Mouse (Mus musculus) embryonic facial prominence, embryonic 12.5 days (tissue): ENCODE results near the gene Alad. TPM values are rescaled to one million over a fixed set of nuclear protein-coding genes. Genes with fewer than 3 reads are reported as not detected.
A peak's percentile ranks its signal among the peaks of the same experiment; 100 is the strongest.
"Not testable (repeated sequence)": the region's sequence is repeated elsewhere in the genome, so short reads cannot be mapped to it uniquely, and the experiment has no call there.

ENCODE experiments used
- ATAC-seq: fragments of 200-750 bp; cut with Nextera tagmentation; 2 replicates; pipeline ENCODE4 v1.8.0; 2017; ENCODE audit not compliant: insufficient number of reproducible peaks, insufficient read depth, low FRiP score, low TSS enrichment
- H3K27ac ChIP-seq: fragments of 300-500 bp; sonication (generic); 2 replicates; pipeline ENCODE4 v1.5.1; 2016; ENCODE audit warnings: mild to moderate bottlenecking
- H3K27me3 ChIP-seq: fragments of 300-500 bp; sonication (generic); 2 replicates; pipeline ENCODE4 v1.6.1; 2016; ENCODE audit warnings: mild to moderate bottlenecking, moderate library complexity
- H3K36me3 ChIP-seq: fragments of 300-500 bp; sonication (generic); 2 replicates; pipeline ENCODE4 v1.6.1; 2016; ENCODE audit warnings: mild to moderate bottlenecking
- H3K4me1 ChIP-seq: fragments of 300-500 bp; sonication (generic); 2 replicates; pipeline ENCODE4 v1.6.1; 2016
- H3K4me2 ChIP-seq: fragments of 300-500 bp; sonication (generic); replicated peaks from 2 replicates; pipeline ENCODE4 v1.6.1; 2016; ENCODE audit warnings: mild to moderate bottlenecking, moderate library complexity
- H3K4me3 ChIP-seq: fragments of 300-500 bp; sonication (generic); 2 replicates; pipeline ENCODE4 v1.5.1; 2016; ENCODE audit warnings: mild to moderate bottlenecking
- H3K9ac ChIP-seq: fragments of 300-500 bp; sonication (generic); 2 replicates; pipeline ENCODE4 v1.6.1; 2016; ENCODE audit warnings: mild to moderate bottlenecking, moderate library complexity
- H3K9me3 ChIP-seq: fragments of 300-500 bp; sonication (generic); 2 replicates; pipeline ENCODE4 v1.6.1; 2016; ENCODE audit warnings: mild to moderate bottlenecking, moderate library complexity
- WGBS: fragments of 180-500 bp; shearing (Covaris S2); methylation state at CpG from one replicate; pipeline ENCODE4 v1.1.7; 2016; 5-methylcytosine and 5-hydroxymethylcytosine counted together
- polyA plus RNA-seq: library from polyadenylated mRNA; unstranded; fragments of >200 nt; fragmentation: Nextera tagmentation; extraction: Ambion mirVana; gene quantifications from 2 replicates; pipeline ENCODE4 v1.2.1, GENCODE M21; 2016

Alad gene
- polyA plus RNA-seq, 1 experiment from 2014 or later = 78.5 TPM

DNA sequence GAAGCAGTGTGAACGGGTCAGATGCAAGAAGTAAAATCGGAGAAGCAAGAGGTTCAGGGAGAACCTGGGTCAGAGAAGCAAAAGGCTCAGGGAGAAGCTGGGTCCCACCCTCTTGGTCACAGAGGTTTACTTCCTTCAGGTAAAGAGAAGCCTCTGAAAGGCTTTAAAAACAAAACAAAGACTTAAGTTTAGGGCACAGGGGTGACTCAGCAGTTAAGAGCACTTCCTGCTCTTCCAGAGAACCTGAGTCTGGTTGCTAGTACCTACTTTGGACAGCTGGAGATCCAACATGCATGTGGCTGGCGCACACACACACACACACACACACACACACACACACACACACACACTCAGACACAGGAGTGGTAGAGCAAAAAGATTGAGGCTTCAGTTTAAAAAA, 34.8 kb downstream of the Alad start:
- Histone ChIP-seq H3K4me2 (no peak overlapping the region), H3K27ac (no peak overlapping the region), H3K9me3 (no peaks in the 10 kb centered on the region), H3K4me3 (no peak overlapping the region), H3K4me1 (peaks cover 7% of the 10 kb centered on the region), H3K36me3 (no peaks in the 10 kb centered on the region), H3K27me3 (peaks cover 12% of the 10 kb centered on the region), H3K9ac (no peak overlapping the region)
- ATAC-seq = no peak
- WGBS = 78% methylated on average over 3 of the region's 3 CpGs

DNA sequence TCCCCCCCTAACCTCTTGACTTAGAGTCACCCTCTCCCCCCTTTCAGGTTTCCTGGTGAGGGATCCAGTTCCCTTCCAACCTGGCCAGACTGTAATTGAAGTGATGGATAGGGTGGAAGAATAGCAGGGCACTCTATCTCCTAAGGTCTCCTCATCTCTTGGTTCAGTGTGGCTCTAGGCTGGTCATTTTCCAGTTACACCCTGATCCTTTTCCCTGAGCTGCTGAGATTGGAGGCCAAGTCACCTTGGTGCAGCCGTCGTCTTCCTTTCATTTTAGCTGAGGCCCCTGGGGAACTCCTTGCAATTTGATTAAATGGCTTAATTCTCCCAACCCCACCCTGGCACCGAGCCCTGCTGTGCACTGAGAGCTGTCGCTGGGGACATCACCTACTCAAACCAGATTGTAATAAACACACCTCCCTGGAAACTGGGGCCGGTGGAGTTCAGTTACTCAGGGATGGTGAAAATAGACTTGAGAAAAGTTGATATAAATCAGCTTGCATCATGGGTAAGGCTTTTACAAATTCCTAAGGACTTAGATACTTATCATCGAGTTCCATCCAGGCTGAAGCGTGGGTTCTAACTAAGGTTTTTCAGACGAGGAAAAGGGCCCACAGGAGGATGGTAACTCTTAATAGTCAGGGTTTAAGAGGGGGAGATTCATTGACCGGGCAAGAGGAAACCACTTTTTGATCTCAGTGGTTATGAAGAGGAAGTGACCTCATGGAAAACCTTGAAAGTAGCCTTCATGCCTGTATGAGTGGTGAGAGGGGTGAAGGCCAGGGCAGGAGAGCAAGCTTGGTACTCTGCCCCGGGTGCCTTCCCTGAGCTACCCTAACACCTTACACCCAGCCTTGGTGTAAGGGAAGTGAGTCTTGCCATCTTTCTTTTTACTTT, 38.8 kb downstream of the Alad start:
- Histone ChIP-seq H3K27me3 (peaks cover 27% of the 10 kb centered on the region), H3K36me3 (no peaks in the 10 kb centered on the region), H3K9ac (no peak overlapping the region), H3K27ac (no peak overlapping the region), H3K9me3 (no peaks in the 10 kb centered on the region), H3K4me2 (no peak overlapping the region), H3K4me1 (peaks cover 11% of the 10 kb centered on the region), H3K4me3 (peak overlapping the region; percentile 44; the same call in 1 of the 2 replicates)
- WGBS = 45% methylated on average over 10 of the region's 10 CpGs
- ATAC-seq = no peak

DNA sequence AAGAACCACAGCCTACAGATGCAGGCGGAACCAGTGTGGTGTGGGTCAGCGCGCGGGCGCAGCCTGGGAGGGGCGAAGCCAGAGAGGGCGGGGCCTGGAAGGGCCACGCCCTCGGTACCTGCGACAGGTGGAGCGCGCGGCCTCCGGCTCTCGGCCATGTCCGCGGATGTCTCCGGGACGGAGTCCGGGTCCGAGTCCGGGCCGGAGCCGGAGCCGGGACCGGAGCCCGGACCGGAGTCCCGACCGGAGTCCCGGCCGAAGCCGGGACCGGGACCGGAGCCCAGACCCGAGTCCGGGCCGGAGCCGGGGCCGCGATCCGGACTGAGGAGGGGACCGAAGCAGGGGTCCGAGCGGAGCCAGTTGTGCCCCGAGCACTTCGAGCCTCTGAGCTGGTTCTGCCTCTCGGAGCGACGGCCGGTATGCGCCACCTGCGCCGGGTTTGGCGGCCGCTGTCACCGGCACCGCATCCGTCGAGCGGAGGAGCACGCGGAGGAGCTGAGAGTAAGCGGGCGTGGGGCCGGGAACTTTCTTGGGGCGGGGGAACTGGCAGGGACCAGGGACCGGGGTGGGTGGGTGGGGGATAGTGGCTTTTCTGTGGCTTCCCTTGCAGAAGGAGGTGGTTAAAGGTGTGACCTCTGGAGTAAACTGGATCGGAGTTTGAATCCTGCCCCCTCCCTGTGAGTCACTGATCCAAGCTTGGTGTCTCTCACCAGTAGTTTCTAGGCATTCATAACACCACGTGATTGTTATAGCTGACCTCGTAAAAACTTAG, 39.6 kb downstream of the Alad start, which contains the start of gene Bspry:
Gene Bspry, plus strand, starts transcription at position 117 of the 772 bp plus-strand sequence.
- Histone ChIP-seq H3K9ac (no peak within 1 kb of the TSS), H3K27ac (no peak within 1 kb of the TSS), H3K36me3 (no peaks in the 10 kb centered on the region), H3K4me2 (peak within 1 kb of the TSS; percentile 88), H3K4me1 (peaks cover 11% of the 10 kb centered on the region), H3K4me3 (peak within 1 kb of the TSS; percentile 44), H3K27me3 (peaks cover 27% of the 10 kb centered on the region), H3K9me3 (no peaks in the 10 kb centered on the region)
- ATAC-seq = peak; percentile 42; the same call in 1 of the 2 replicates
- 3% methylated on average over 71 of the region's 71 CpGs for WGBS

GRCm38 (mm10) chr4:62479593-62479936, 40.2 kb downstream of the Alad start:
- H3K4me1 ChIP-seq = peaks cover 11% of the 10 kb centered on the region
- peaks cover 27% of the 10 kb centered on the region for H3K27me3 ChIP-seq
- not testable (repeated sequence) for H3K27ac ChIP-seq, H3K9ac ChIP-seq, H3K36me3 ChIP-seq, H3K9me3 ChIP-seq, ATAC-seq
- 13% methylated on average over 11 of the region's 11 CpGs for WGBS
- peak overlapping the region; percentile 88 for H3K4me2 ChIP-seq
- peak overlapping the region; percentile 44 for H3K4me3 ChIP-seq

- ATAC-seq = no peak
- no peaks in the 10 kb centered on the region for H3K9me3 ChIP-seq
- 79% methylated on average over 6 of the region's 6 CpGs for WGBS
Observed at GRCm38 (mm10) chr4:62477542-62478244, 42.0 kb downstream of the Alad start.

GRCm38 (mm10) chr4:62475793-62476192, 43.9 kb downstream of the Alad start:
- ATAC-seq = no peak
- H3K27me3 ChIP-seq = peaks cover 24% of the 10 kb centered on the region
- no peaks in the 10 kb centered on the region for H3K36me3 ChIP-seq
- H3K4me1 ChIP-seq = peaks cover 11% of the 10 kb centered on the region
- H3K27ac ChIP-seq = no peak overlapping the region
- no peak overlapping the region for H3K9ac ChIP-seq
- H3K4me3 ChIP-seq = no peak overlapping the region
- no peaks in the 10 kb centered on the region for H3K9me3 ChIP-seq
- no peak overlapping the region for H3K4me2 ChIP-seq
- WGBS = 87% methylated on average over 6 of the region's 6 CpGs

More at GRCm38 (mm10) chr4:62477542-62478244, 42.0 kb downstream of the Alad start:
- Histone ChIP-seq H3K27me3 (peaks cover 25% of the 10 kb centered on the region), H3K36me3 (no peaks in the 10 kb centered on the region), H3K4me3 (no peak overlapping the region), H3K27ac (no peak overlapping the region), H3K9ac (no peak overlapping the region), H3K4me1 (peaks cover 11% of the 10 kb centered on the region), H3K4me2 (no peak overlapping the region)

- 72% methylated on average over 2 of the region's 2 CpGs for WGBS
- Histone ChIP-seq H3K4me1 (peaks cover 5% of the 10 kb centered on the region; the same call in 1 of the 2 replicates), H3K4me3 (no peak overlapping the region), H3K9ac (no peak overlapping the region), H3K27me3 (peaks cover 17% of the 10 kb centered on the region), H3K4me2 (no peak overlapping the region), H3K9me3 (no peaks in the 10 kb centered on the region), H3K27ac (no peak overlapping the region), H3K36me3 (no peaks in the 10 kb centered on the region)
- ATAC-seq = no peak
Observed at GRCm38 (mm10) chr4:62475131-62475530, 44.6 kb downstream of the Alad start.

DNA sequence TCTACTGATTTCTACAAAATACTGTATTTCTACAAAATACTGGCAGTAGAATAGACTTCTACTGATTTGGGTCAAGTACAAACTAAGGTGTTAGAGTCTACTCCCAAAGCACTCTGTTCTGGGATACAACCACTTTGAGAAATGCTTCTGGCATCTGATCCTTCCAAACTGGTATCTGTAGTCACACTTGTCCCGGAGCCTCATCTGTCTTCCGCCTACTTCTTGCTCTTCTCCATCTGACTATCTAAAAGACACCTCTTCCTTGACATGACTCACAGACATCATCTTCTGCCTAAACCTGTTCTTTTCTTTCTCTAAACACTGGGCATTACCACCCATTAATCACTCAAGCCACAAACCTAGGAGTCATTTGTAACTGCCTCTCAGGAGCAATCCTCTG, 47.6 kb downstream of the Alad start:
- H3K27ac ChIP-seq = no peak overlapping the region
- WGBS = 94% methylated on average over 2 of the region's 2 CpGs
- no peaks in the 10 kb centered on the region; the same call in 1 of the 2 replicates for H3K36me3 ChIP-seq
- no peaks in the 10 kb centered on the region for H3K27me3 ChIP-seq
- no peaks in the 10 kb centered on the region for H3K9me3 ChIP-seq
- H3K4me1 ChIP-seq = no peaks in the 10 kb centered on the region
- ATAC-seq = no peak
- H3K4me3 ChIP-seq = no peak overlapping the region
- H3K9ac ChIP-seq = no peak overlapping the region
- no peak overlapping the region for H3K4me2 ChIP-seq

DNA sequence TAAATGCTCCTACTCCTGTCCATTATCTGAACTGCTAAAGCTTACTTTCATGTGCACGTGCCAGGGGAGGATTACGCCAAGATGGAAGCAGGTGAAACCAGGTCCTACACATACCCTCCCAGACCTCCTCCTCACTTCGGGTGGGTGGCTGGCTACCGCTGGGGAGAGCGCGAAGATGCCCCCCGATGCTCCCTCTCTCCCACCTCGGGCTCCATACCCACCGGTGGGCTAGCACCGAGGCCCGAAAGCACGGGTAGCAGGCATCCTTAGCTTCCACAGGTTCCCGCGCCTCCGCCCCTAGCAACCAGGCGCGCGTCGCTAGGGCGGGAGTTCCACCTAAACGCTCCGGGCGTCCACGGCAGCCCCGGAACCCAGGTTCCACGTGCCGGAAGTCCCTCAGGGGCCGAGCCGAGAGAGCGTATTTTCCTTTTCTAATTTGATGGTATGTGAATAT, 49.1 kb downstream of the Alad start, which contains the start of gene Wdr31:
Gene Wdr31, minus strand, starts transcription at position 299 of the 454 bp plus-strand sequence.
- Histone ChIP-seq H3K36me3 (no peaks in the 10 kb centered on the region; the same call in 1 of the 2 replicates), H3K4me2 (peak within 1 kb of the TSS; percentile 74), H3K9ac (peak within 1 kb of the TSS; percentile 62), H3K4me3 (peak within 1 kb of the TSS; percentile 64), H3K9me3 (no peaks in the 10 kb centered on the region), H3K4me1 (no peaks in the 10 kb centered on the region), H3K27ac (no peak within 1 kb of the TSS), H3K27me3 (no peaks in the 10 kb centered on the region)
- peak; percentile 91 for ATAC-seq
- under 1% methylated on average over 30 of the region's 30 CpGs for WGBS

DNA sequence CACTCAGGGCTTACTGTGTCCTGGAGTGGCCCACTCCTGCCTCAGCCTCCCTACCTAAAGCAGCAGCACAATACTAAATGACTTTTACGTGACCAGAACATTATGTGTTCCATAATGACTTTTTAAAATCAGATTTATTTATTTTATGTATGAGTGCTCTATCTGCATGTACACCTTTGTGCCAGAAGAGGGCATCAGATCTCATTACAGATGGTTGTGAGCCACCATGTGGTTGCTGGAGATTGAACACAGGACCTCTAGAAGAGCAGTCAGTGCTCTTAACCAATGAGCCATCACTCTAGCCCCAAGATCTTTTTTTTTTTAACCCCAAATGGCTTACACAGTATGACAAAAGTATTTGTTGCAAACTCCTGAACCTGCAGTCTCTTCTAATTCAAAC, 51.6 kb downstream of the Alad start:
- WGBS = 100% methylated on average over 1 of the region's 1 CpGs
- Histone ChIP-seq H3K4me2 (no peak overlapping the region), H3K27ac (no peak overlapping the region), H3K4me1 (no peaks in the 10 kb centered on the region), H3K9me3 (no peaks in the 10 kb centered on the region), H3K27me3 (no peaks in the 10 kb centered on the region), H3K36me3 (no peaks in the 10 kb centered on the region; the same call in 1 of the 2 replicates), H3K4me3 (no peak overlapping the region), H3K9ac (no peak overlapping the region)
- no peak for ATAC-seq

GRCm38 (mm10) chr4:62463124-62463523, 56.6 kb downstream of the Alad start:
- Histone ChIP-seq H3K9ac (no peak overlapping the region), H3K4me3 (no peak overlapping the region), H3K27me3 (no peaks in the 10 kb centered on the region), H3K9me3 (no peaks in the 10 kb centered on the region), H3K4me1 (no peaks in the 10 kb centered on the region), H3K27ac (no peak overlapping the region), H3K36me3 (no peaks in the 10 kb centered on the region), H3K4me2 (no peak overlapping the region)
- no peak for ATAC-seq
- WGBS = 90% methylated on average over 2 of the region's 2 CpGs
